Mouse (Mus musculus) cerebellum, adult 8-10 months (tissue): ENCODE data around the gene Fpr2.
"Not testable (repeated sequence)": the region's sequence is repeated elsewhere in the genome, so short reads cannot be mapped to it uniquely, and the experiment has no call there.

Experiments
- DNase-seq: peaks from one replicate; pipeline ENCODE4 v3.0.0; 2022

The Fpr2 gene

GRCm38 (mm10) chr17:17883840-17884239 lies 3.8 kb upstream of the Fpr2 start, which contains the start of gene Fpr1:
Gene Fpr1, minus strand, starts transcription at chr17:17883940.
- DNase-seq, result no peak

GRCm38 (mm10) chr17:17889732-17890425 lies 2.3 kb downstream of the Fpr2 start:
- no peak for DNase-seq

GRCm38 (mm10) chr17:17896039-17896438 lies 8.4 kb downstream of the Fpr2 start:
- DNase-seq, result peak; percentile 48

- no peak for DNase-seq
Observed at GRCm38 (mm10) chr17:17899268-17899667, 11.6 kb downstream of the Fpr2 start.

- no peak for DNase-seq
Observed at GRCm38 (mm10) chr17:17900768-17901167, 13.1 kb downstream of the Fpr2 start.

GRCm38 (mm10) chr17:17909636-17910421 lies 22.2 kb downstream of the Fpr2 start:
- DNase-seq, result peak; percentile 72

- DNase-seq, result not testable (repeated sequence)
Observed at GRCm38 (mm10) chr17:17912618-17913017, 25.0 kb downstream of the Fpr2 start.

GRCm38 (mm10) chr17:17917376-17917775 lies 29.8 kb downstream of the Fpr2 start:
- no peak for DNase-seq

- no peak for DNase-seq
Observed at GRCm38 (mm10) chr17:17917782-17918181, 30.2 kb downstream of the Fpr2 start.
